Mouse (Mus musculus): ENCODE results near the gene Zfp809. TPM values are rescaled to one million over a fixed set of nuclear protein-coding genes. Genes with fewer than 3 reads are reported as not detected.
"Not testable (repeated sequence)": the region's sequence is repeated elsewhere in the genome, so short reads cannot be mapped to it uniquely, and the experiment has no call there.

Zfp809 gene
- polyA plus RNA-seq, 1 experiment from 2014 or later, result 9.3 TPM

DNA sequence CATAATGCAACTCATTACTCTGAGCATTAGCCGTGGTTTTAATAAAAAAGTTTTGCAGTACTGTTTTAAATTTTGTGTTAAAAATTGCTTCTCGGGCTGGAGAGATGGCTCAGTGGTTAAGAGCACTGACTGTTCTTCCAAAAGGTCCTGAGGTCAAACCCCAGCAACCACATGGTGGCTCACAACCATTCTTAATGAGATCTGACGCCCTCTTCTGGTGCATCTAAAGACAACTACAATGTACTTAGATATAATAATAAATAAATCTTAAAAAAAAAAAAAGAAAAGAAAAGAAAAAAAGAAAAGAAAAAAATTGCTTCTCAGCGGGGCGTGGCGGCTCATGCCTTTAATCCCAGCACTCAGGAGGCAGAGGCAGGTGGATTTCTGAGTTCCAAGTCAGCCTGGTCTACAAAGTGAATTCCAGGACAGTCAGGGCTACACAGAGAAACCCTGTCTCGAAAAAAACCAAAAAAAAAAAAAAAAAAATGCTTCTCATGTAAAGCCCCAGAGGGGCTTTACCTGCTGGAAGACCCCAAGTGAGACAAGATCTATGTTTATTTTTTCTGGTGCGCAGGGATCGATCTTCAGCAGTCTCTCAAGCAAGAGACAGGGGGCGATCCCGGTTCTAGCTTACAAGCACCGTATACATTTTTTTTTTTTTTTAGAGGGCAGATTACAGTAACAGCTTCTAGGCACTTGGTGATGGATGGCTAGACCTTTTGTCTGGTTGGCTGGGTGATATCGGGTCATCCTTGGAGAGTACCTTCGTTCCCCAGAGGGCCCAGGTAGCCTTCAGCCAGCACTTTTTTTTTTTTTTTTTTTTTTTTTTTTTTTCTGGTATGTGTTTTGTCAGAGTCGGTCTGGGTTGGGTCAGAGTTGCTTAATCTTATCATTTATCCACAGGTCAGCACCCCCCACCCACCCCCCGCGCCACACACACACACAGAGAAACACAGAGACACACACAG, 694 bp upstream of the Zfp809 start:
- Histone ChIP-seq H3K27me3 (replicated peaks; ENCODE audit: control insufficient read depth, insufficient read depth, low read length) (no peaks in the 10 kb centered on the region), H3K9ac (ENCODE audit: low read depth, low read length) (peak overlapping the region; percentile 86; the same call in 1 of the 2 replicates), H3K4me2 (ENCODE audit: low read length) (peak overlapping the region; percentile 75), H3K4me1 (ENCODE audit: control insufficient read depth, insufficient read depth, low read depth, low read length) (no peaks in the 10 kb centered on the region), H3K4me3 (ENCODE audit: low read length) (peak overlapping the region; percentile 88), H3K36me3 (ENCODE audit: control insufficient read depth, insufficient read depth, low read length) (no peaks in the 10 kb centered on the region), H3K27ac (ENCODE audit: low read depth, low read length) (no peak overlapping the region), H3K9me3 (ENCODE audit: control insufficient read depth, low read length) (no peaks in the 10 kb centered on the region)
- WGBS, result 24% methylated on average over 17 of the region's 17 CpGs
- ATAC-seq, result peak; percentile 65

DNA sequence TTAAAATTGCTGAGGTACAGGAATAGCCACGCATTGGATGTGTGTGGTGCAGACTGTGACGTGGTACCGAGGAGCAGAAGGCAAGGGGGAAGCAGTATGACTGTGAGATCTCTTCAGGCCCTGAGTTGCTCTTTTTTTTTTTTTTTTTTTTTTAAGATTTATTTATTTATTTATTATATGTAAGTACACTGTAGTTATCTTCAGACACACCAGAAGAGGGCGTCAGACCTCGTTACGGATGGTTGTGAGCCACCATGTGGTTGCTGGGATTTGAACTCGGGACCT, 817 bp downstream of the Zfp809 start:
- not testable (repeated sequence) for ATAC-seq; H3K27ac ChIP-seq (ENCODE audit: low read depth, low read length); H3K9me3 ChIP-seq (ENCODE audit: control insufficient read depth, low read length); H3K27me3 ChIP-seq (replicated peaks; ENCODE audit: control insufficient read depth, insufficient read depth, low read length); H3K9ac ChIP-seq (ENCODE audit: low read depth, low read length); H3K36me3 ChIP-seq (ENCODE audit: control insufficient read depth, insufficient read depth, low read length); H3K4me1 ChIP-seq (ENCODE audit: control insufficient read depth, insufficient read depth, low read depth, low read length)
- Histone ChIP-seq H3K4me2 (ENCODE audit: low read length) (peak overlapping the region; percentile 75), H3K4me3 (ENCODE audit: low read length) (peak overlapping the region; percentile 88)
- WGBS, result 71% methylated on average over 7 of the region's 7 CpGs

DNA sequence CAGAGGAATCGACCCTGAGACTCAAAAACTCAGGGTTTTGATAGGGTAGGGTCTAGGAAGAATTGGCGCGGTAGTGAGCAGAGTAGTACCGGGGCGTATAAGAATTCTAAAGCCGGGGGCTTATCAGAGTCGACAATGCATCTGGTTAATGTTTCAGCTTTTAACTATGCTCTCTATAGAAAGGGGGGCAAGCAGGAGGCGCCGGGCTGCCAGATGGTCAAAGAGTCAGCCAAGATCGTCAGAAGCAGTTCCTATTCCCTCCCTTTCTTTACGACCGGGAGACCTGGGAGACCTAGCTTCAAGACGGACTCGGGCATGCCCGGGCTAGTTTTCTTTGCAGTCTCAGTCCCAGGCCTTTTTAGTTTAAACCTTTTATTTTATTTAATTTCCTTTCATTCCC, 1.3 kb downstream of the Zfp809 start:
- Histone ChIP-seq H3K4me3 (ENCODE audit: low read length) (no peak overlapping the region), H3K27me3 (replicated peaks; ENCODE audit: control insufficient read depth, insufficient read depth, low read length) (no peaks in the 10 kb centered on the region), H3K27ac (ENCODE audit: low read depth, low read length) (no peak overlapping the region), H3K9me3 (ENCODE audit: control insufficient read depth, low read length) (no peaks in the 10 kb centered on the region), H3K4me1 (ENCODE audit: control insufficient read depth, insufficient read depth, low read depth, low read length) (no peaks in the 10 kb centered on the region), H3K9ac (ENCODE audit: low read depth, low read length) (no peak overlapping the region), H3K4me2 (ENCODE audit: low read length) (no peak overlapping the region), H3K36me3 (ENCODE audit: control insufficient read depth, insufficient read depth, low read length) (no peaks in the 10 kb centered on the region)
- WGBS, result 80% methylated on average over 15 of the region's 15 CpGs
- ATAC-seq, result no peak

DNA sequence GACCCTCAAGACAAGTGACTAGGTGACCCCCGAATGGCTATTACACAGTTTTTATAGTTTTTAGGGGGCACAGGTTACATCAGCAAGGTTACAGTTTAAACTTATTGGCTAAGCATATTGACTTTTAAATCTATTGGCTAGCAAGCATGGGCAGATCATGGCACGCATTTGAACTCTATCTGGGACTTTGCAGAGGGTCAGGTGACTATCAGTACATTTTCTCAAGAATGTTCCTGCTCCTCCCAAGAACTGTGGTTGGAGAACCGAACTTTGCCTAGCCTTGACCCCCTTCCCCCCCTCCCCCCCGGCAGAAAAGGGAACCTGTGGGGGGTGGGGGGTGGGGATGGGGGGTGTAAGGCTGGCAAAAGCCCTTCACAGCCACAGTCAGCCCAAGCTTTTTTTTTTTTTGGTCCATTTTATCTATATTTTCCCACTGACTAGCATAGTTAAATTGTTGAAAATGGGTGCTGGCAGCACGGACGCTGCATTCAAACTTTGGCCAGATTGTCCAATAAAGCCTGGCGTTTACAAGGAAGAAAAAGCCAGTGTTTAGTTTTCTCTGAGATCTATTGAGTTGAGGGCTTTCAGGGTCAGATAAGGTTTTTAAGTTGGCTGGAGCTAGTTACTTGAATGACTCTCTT, 4.0 kb downstream of the Zfp809 start:
- H3K4me2 ChIP-seq (ENCODE audit: low read length), result no peak overlapping the region
- H3K27ac ChIP-seq (ENCODE audit: low read depth, low read length), result no peak overlapping the region
- no peaks in the 10 kb centered on the region for H3K4me1 ChIP-seq (ENCODE audit: control insufficient read depth, insufficient read depth, low read depth, low read length)
- no peak overlapping the region for H3K9ac ChIP-seq (ENCODE audit: low read depth, low read length)
- no peak overlapping the region for H3K4me3 ChIP-seq (ENCODE audit: low read length)
- 92% methylated on average over 7 of the region's 7 CpGs for WGBS
- no peaks in the 10 kb centered on the region for H3K27me3 ChIP-seq (replicated peaks; ENCODE audit: control insufficient read depth, insufficient read depth, low read length)
- no peak for ATAC-seq
- H3K9me3 ChIP-seq (ENCODE audit: control insufficient read depth, low read length), result no peaks in the 10 kb centered on the region
- no peaks in the 10 kb centered on the region for H3K36me3 ChIP-seq (ENCODE audit: control insufficient read depth, insufficient read depth, low read length)

DNA sequence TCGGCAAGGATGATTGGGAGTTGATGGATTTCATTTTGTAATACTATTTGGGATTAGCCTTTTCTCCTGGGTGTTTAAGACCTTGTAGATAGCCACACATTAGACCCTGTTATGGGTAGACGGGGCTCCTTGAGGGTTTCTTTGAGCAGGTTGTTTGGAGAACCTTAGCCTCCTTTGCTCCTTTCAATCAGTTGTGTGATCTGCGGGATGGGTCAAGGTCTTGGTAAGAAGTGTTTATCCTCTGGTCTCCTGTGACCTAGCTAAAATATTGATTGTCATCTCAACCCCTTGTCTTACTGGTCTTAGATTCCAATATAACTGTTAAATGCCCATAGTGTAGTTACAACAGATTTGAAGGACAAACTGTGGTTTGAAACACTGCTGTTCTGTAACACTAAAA, 4.5 kb downstream of the Zfp809 start:
- no peak overlapping the region for H3K4me3 ChIP-seq (ENCODE audit: low read length)
- no peak overlapping the region for H3K9ac ChIP-seq (ENCODE audit: low read depth, low read length)
- no peaks in the 10 kb centered on the region for H3K9me3 ChIP-seq (ENCODE audit: control insufficient read depth, low read length)
- no peaks in the 10 kb centered on the region for H3K36me3 ChIP-seq (ENCODE audit: control insufficient read depth, insufficient read depth, low read length)
- ATAC-seq, result no peak
- WGBS, result 96% methylated on average over 3 of the region's 3 CpGs
- H3K4me1 ChIP-seq (ENCODE audit: control insufficient read depth, insufficient read depth, low read depth, low read length), result no peaks in the 10 kb centered on the region
- H3K4me2 ChIP-seq (ENCODE audit: low read length), result no peak overlapping the region
- H3K27me3 ChIP-seq (replicated peaks; ENCODE audit: control insufficient read depth, insufficient read depth, low read length), result no peaks in the 10 kb centered on the region
- H3K27ac ChIP-seq (ENCODE audit: low read depth, low read length), result no peak overlapping the region

DNA sequence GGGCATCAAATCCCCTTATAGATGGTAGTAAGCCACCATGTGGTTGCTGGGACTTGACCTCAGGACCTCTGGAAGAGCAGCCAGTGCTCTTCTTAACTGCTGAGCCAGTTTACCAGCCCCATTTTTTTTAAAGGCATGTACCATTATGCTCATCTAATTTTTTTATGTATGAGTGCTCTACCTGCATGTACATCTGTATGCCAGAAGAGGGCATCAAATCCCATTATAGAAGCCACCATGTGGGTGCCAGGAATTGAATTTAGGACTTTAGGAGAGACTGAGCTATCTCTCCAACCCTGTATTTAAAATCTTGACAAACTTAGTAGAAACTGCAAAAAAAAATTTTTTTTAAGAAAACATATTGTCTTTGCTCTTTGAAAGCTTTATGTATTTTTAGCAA, 5.0 kb downstream of the Zfp809 start:
- H3K27ac ChIP-seq (ENCODE audit: low read depth, low read length), result no peak overlapping the region
- no peaks in the 10 kb centered on the region for H3K36me3 ChIP-seq (ENCODE audit: control insufficient read depth, insufficient read depth, low read length)
- no peak for ATAC-seq
- no peaks in the 10 kb centered on the region for H3K27me3 ChIP-seq (replicated peaks; ENCODE audit: control insufficient read depth, insufficient read depth, low read length)
- H3K4me3 ChIP-seq (ENCODE audit: low read length), result no peak overlapping the region
- H3K9ac ChIP-seq (ENCODE audit: low read depth, low read length), result no peak overlapping the region
- no peaks in the 10 kb centered on the region for H3K9me3 ChIP-seq (ENCODE audit: control insufficient read depth, low read length)
- H3K4me2 ChIP-seq (ENCODE audit: low read length), result no peak overlapping the region
- H3K4me1 ChIP-seq (ENCODE audit: control insufficient read depth, insufficient read depth, low read depth, low read length), result no peaks in the 10 kb centered on the region

DNA sequence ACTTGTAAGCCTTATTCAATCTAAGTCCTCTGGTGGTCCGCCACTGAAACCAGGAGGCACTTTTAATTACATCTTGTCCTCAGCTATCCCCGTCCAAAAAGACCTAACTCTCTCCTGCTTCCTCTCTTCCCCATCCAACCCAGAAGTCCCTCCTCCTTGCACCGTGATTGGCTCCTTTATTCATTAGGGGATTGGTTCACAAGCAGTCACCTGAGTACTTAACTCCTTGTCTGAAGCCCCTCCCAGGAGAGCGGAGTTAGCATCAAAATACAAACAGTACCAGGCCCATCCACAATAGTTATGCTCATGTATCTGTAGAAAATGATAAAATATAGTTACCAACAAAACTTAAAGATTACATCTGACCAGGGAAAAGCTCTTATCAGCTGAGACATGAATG, 14.5 kb downstream of the Zfp809 start:
- Histone ChIP-seq H3K9ac (ENCODE audit: low read depth, low read length) (no peak overlapping the region), H3K4me1 (ENCODE audit: control insufficient read depth, insufficient read depth, low read depth, low read length) (no peaks in the 10 kb centered on the region), H3K9me3 (ENCODE audit: control insufficient read depth, low read length) (peaks cover 5% of the 10 kb centered on the region; the same call in 1 of the 2 replicates), H3K36me3 (ENCODE audit: control insufficient read depth, insufficient read depth, low read length) (peaks cover 52% of the 10 kb centered on the region), H3K4me3 (ENCODE audit: low read length) (no peak overlapping the region), H3K4me2 (ENCODE audit: low read length) (no peak overlapping the region), H3K27me3 (replicated peaks; ENCODE audit: control insufficient read depth, insufficient read depth, low read length) (no peaks in the 10 kb centered on the region), H3K27ac (ENCODE audit: low read depth, low read length) (no peak overlapping the region)
- 97% methylated on average over 4 of the region's 4 CpGs for WGBS
- ATAC-seq, result no peak

DNA sequence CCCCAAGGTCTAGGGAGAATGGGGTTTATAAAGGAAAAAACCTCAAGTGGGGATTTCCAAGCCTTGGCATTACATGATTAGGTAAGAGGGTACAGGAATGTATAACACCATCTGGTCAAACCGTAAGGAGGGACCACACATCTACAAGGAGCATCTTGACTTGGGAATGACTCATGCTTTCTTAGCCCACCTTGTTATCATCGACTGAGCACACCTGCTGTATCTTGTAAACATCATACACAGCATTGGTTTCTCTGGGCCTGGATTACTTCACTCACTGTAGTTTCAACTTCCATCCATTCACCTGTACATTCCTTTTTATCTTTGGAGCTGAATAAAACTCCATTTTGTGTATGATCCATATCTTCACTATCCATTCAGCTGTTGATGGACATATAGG, 18.7 kb downstream of the Zfp809 start:
- no peak overlapping the region for H3K9ac ChIP-seq (ENCODE audit: low read depth, low read length)
- no peaks in the 10 kb centered on the region for H3K4me1 ChIP-seq (ENCODE audit: control insufficient read depth, insufficient read depth, low read depth, low read length)
- no peak overlapping the region for H3K4me3 ChIP-seq (ENCODE audit: low read length)
- no peaks in the 10 kb centered on the region for H3K27me3 ChIP-seq (replicated peaks; ENCODE audit: control insufficient read depth, insufficient read depth, low read length)
- ATAC-seq, result no peak
- peaks cover 15% of the 10 kb centered on the region for H3K9me3 ChIP-seq (ENCODE audit: control insufficient read depth, low read length)
- H3K4me2 ChIP-seq (ENCODE audit: low read length), result no peak overlapping the region
- 93% methylated on average over 2 of the region's 2 CpGs for WGBS
- peaks cover 55% of the 10 kb centered on the region for H3K36me3 ChIP-seq (ENCODE audit: control insufficient read depth, insufficient read depth, low read length)
- H3K27ac ChIP-seq (ENCODE audit: low read depth, low read length), result no peak overlapping the region

DNA sequence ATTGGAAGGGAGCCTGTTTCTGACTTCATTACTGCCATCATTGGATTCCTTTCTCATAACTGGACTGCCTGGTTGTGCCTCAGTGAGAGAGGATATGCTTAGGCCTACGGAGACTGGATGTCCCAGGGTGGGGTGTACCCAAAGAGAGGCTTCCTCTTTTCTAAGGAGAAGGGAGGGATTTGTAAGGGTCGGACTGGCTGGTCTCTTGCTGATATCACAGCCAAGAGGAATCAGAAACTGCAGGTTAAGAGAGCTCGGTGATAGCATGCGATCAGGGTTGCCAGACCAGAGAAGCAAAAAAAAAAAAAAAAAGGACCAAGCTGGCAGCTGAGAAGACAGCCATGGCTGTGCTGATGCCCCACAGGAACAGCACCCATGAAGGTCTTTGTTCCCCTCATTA, 31.1 kb downstream of the Zfp809 start:
- peaks cover 11% of the 10 kb centered on the region for H3K9me3 ChIP-seq (ENCODE audit: control insufficient read depth, low read length)
- no peaks in the 10 kb centered on the region for H3K4me1 ChIP-seq (ENCODE audit: control insufficient read depth, insufficient read depth, low read depth, low read length)
- no peak overlapping the region for H3K4me3 ChIP-seq (ENCODE audit: low read length)
- no peak overlapping the region for H3K9ac ChIP-seq (ENCODE audit: low read depth, low read length)
- peaks cover 31% of the 10 kb centered on the region for H3K36me3 ChIP-seq (ENCODE audit: control insufficient read depth, insufficient read depth, low read length)
- no peak for ATAC-seq
- WGBS, result 94% methylated on average over 4 of the region's 4 CpGs
- no peak overlapping the region for H3K27ac ChIP-seq (ENCODE audit: low read depth, low read length)
- no peaks in the 10 kb centered on the region for H3K27me3 ChIP-seq (replicated peaks; ENCODE audit: control insufficient read depth, insufficient read depth, low read length)
- no peak overlapping the region for H3K4me2 ChIP-seq (ENCODE audit: low read length)

Measured in hindbrain, embryonic 16.5 days (tissue).